Mouse (Mus musculus): Measurements from ENCODE around the gene Galnt6.

The Galnt6 gene

DNA sequence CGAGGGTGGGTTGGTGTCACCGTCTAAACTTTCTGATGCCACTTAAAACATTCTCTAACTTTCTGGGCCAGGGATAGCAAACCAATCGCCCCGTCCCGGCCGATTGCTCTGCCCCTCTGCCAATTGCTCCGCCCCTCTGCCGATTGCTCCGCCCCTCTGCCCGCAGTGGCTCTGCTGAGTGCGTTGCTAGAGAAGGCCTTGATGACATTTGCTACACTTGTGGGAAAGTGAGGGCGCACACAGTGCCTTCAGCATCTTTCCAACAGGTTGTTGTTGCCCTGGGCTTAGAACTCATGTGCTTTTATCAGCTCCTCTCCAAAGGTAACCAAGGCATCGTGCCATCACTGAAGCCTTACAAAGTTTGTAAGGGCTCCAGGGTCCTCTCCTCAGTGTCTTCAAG is 43.9 kb downstream of the Galnt6 start:
- DNase-seq (ENCODE audit: low read depth, low spot score): no peak

DNA sequence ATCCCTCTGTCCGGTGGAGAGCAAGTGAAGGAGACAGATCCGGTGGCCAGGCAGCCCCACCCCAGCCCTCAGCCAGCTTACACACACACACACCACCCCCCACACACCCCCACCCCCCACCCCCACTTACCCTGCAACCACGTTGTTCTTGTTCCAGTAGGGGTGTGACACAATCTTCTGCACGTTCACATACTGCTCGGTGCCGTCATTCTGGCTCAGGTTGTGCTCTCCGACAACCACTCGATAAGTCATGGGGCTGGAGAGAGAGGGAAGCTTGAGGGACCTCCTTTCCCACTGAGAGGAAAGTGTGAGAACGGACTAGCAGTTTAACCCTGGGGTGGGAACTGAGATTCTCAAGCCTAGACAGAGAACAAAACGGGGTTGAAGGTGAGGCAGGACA is 44.7 kb downstream of the Galnt6 start:
- no peak for DNase-seq (ENCODE audit: low read depth, low spot score)

DNA sequence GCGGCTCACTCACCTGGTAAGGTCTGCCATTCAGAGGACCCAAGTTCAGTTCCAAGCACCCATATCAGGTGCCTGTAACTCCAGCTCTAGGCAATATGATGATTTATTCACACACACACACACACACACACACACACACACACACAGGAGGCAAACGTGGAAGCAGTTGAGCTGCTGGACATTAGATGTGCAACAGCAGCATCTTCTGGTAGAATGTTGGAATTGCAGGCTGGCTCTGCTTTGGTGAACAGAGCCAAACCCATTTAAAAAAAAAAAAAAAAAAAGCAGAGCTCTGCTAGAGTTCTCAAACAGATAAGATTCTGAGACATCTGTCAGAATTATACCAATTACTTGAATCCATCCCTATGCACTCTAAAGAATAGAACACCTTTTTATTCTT is 46.1 kb downstream of the Galnt6 start:
- peak; percentile 85 for DNase-seq (ENCODE audit: low read depth, low spot score)

DNA sequence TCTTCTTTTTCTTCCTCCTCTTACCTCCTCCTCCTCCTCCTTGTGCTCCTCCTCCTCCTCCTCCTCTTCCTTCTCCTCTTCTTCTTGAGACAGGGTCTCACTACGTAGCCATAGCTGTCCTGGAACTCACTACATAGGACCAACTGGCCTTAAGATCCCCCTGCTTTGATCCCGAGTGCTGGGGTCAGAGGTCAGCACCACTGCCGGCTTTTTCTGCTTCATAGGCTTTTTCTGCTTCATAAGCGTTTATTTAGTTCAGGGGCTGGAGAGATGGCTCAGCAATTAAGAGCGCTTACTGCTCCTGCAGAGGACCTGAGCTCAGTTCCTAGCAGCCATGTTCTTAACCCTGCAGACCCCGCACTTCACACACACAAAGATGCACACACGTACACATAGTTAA is 47.4 kb downstream of the Galnt6 start:
- DNase-seq (ENCODE audit: low read depth, low spot score): no peak

DNA sequence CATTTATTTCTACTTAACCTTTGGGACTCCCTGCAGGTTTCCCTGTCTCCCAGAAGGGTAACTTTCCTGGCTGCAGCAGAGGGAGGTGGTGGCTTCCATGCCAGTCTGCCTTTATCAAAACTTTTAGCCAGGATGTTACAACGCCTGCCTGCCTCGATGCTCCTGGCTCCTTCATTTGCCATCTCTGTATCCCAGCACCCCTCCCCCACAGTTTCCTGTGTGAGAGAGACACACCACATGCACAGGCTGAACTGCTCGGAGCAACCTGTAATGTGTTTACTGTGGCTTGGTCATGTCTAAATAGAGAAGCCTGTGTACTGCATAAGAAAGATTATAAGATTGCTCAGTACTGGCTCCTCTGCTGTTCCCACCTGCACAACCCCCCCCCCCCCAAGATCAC is 48.8 kb downstream of the Galnt6 start:
- no peak for DNase-seq (ENCODE audit: low read depth, low spot score)

DNA sequence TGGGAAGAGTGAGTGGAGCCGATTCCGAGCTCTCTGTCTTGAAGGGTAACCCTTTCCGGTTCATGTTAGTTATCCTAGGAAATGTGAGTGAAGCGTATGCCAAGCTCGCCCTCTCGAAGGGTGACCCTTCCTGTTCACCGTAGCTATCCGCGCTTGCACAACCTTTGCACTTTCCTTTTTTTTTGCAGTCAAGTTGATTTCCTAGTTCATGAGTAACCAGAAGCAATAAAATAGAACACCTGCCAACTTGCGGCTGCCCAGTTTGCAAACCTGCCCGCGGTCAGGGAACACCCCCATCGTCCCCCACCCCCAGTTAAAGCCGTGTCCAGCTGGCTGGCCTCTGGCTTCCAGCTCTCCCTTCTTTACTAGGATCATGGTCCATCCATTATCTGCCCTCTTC is 50.2 kb downstream of the Galnt6 start:
- DNase-seq (ENCODE audit: low read depth, low spot score): no peak

DNA sequence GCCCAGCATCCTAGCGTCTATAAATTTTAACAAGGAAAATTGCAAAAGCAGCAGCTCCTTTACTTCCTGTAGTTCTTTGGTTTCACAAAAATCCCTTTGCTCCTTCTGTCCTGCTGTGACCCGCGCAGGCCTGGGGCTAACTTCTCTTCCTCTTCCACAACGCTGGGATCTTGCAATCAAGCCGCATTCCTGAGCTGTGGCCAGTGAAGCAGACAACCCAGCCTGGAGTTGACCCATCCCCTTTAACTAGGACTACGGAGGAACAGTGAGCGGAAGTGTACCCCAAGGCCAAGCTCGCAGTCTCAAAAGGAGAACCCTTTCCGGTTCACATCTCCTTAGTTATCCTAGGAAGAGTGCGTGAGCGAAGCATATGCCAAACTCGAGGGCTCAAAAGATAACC is 50.6 kb downstream of the Galnt6 start:
- DNase-seq (ENCODE audit: low read depth, low spot score): no peak

DNA sequence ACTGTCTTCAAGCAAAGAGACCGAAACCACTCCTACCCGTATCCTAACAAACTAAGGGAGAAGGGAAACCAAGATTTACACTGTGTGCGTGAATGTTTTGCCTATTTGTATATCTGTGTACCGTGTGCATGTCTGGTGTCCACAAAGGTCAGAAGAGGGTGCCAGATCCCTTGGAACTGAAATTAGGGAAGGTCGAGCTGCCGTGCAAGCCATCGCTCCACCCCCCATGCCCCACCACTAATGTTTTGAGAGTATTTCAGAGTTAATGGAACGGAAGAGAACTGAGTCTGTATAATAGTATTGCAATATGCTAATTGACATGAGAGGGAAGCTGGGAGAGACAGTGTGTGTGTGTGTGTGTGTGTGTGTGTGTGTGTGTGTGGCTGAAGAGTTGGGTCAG is 51.5 kb downstream of the Galnt6 start:
- DNase-seq (ENCODE audit: low read depth, low spot score): no peak

DNA sequence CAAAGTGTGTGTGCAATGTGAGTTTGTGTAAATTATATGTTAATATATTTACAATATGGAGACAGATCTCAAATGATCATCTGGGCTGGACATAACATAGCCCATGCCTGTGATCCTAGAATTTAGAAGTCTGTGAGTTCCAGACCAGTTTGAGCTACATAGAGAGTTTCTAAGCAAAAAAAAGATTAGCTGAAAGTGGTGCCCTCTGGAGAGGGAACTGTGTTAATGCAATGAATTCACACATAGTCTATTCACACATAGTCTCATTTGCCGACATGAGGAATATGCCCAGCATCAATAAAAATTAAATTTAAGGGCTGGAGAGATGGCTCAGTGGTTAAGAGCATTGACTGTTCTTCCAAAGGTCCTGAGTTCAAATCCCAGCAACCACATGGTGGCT is 52.7 kb downstream of the Galnt6 start:
- peak; percentile 56 for DNase-seq (ENCODE audit: low read depth, low spot score)

DNA sequence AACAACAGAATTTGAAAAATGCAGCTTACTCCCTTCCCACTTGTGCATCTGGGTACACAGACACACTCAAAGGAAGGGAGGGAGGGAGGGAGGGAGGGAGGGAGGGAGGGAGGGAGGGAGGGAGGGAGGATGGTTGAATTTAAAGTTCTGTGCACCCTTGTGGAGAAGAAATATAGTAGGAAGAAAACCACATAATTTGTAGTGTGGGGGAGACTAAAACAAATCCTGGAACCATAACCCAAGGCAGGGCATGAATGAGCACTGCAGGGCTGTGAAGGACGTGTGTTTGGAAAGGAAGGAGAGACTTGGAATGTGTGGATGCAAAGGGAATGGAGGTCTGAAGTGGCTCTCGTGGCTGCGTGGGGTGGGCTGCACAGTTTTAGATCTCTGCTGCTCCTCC is 53.7 kb downstream of the Galnt6 start:
- DNase-seq (ENCODE audit: low read depth, low spot score): no peak

DNA sequence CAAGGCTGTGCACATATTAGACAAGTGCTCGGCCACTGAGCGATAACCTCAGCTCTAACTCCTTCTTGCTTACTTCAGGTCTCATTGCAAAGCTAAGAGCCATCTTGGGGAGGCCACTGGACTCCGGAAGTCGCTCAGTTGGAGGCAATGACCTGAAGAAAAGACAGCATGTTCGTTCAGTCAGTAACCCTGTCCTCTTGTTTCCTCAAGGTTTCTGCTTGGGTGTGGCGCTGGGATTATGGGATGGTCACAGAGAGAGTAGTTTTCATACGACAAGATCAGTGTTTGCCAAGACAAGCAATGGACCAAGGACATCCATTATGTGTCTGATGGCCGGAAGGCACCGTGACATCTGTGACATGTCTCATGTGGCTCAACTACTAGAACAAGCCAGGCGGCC is 54.6 kb downstream of the Galnt6 start:
- DNase-seq (ENCODE audit: low read depth, low spot score): no peak

DNA sequence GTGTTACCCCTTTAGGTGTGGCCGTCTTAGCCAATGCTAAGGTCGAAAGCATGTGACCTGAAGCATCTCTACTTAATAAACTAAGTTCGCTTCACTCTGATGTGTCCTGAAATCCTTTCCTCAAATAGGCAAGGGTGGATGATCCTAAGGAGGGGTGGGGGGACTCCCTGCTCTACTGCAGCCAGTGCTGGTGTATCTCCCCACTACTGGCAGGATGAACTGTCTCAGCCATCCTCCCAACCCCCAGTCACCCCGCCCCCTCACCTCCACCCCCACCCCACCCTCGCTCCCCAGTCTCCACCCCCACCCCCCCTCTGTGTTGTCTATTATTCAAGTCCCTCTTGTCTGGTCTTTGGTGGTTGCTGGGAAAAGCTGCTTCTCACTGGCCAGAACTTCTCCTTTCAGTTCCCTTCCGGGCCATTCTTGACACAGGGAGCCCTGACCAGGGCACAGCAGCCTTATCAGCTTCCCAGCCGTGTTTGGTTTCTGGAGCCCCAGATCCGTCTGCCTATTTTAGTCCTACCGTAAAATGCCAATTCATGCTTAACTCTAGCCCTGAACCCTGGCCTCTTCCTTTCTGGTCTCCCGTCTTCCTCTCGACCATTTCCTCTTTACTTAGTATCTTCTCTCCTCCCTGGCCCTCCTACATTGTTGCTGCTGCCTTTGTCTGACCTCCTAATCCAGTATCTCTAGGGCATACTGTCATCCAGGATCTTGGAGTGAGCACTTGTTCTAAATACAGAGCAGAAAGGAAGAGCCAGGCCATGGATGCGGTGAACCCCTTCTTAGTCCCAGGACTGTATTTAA is 55.4 kb downstream of the Galnt6 start:
- DNase-seq (ENCODE audit: low read depth, low spot score): peak; percentile 74

DNA sequence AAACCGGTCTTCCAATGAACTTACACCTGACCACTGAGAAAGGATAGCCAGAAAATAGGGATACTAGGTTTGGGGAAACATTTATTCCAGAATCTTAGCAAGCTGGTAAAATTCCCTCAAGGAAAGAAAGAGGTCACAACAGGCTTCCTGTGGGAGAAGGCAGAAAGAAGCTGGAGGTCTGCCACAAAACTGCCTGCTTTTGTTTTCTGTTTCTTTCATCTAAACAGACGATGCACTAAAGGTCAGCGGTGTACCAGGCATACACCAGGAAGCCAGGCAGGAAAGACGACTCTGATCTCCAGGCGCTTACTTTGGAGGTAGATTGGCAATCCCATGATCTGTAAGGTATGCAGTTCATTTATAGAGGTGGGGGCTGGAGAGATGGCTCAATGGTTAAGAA is 58.3 kb downstream of the Galnt6 start:
- no peak for DNase-seq (ENCODE audit: low read depth, low spot score)

DNA sequence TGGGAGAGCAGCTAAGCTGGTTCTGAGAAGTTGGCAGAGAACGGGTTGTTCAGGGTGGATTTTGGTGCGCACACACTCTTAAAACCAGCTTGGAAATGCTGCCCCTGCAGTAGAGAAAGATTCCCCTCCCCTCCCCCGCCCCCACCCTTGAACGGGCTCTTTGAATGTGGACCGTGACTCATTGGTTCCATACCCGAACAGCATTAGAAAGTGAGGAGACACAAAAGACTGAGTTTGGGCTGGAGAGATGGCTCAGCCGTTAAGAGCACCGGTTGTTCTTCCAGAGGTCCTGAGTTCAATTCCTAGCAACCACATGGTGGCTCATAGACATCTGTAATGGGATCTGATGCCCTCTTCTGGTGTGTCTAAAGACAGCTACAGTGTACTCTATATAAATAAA is 59.2 kb downstream of the Galnt6 start:
- no peak for DNase-seq (ENCODE audit: low read depth, low spot score)

DNA sequence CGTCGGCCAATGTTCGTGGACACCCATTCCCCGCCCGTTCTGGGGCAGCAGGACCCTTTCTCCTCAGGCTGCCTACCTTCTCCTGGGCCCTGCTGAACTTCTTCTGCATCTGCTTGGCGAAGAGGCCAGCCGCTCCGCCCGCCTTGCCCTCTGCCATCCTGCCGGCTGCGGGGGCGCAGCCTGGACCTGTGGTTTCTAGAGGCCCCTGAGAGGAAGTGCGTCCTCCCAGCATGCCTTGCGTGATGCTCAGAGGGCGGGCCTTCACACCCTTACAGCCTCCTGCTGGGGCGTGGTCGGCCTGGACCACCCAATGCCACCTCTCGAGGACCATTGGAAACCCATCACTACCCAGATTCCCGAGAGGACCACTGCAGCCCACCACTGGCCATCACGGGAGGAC is 59.8 kb downstream of the Galnt6 start, which contains the start of gene Bin2:
Gene Bin2 (minus strand): TSS at position 217 of the 400 bp plus-strand sequence.
- DNase-seq (ENCODE audit: low read depth, low spot score): peak; percentile 93

DNA sequence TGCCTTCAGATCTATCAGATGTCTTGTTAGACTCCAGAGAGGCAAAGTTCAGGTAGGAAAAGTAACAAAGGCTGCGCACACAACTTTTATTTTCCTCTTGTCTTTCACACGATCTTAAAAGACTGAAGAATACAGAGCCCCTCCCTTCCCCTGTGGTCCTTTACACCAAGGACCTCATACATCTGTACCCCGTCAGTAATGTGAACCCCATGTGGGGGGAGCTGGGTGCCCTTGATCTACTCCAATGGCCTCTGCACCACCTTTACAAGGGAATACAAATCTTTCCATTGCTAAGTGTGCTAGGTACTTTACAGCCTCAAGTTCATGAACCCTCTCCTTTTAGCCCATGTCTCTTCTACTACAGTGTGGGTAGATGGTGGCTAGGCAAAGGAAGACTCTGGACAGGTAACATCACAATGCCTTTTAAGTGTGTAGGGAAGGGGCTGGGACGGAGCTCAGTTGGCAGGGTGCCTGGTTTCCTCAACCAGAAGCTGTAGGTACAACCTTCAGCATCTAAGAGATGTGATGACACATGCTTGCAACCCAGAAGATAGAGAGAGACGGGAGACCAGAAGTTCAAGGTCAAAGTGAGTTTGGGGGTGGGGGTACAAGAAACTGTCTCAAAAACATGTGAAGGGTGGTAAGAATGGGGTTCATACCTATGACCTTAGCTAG is 61.2 kb downstream of the Galnt6 start:
- peak; percentile 32 for DNase-seq (ENCODE audit: low read depth, low spot score)

DNA sequence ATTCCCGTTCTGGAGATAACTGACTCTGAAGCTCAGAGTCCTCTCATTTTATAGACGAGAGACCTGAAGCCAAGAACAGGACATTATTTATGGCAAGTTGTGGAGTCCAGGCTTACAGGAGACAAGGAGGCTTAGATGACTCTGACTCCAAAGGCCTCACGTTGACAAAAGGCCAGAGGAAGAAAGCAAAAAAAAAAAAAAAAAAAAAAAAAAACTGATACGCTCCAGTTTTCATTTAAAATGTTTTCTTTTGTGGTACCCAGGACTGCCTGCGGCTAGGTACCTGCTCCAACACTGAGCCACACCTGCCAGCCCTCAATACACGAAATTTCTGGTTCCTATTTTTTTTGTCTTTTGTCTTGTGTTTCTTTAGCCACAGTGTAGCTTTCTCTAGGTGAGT is 61.8 kb downstream of the Galnt6 start:
- DNase-seq (ENCODE audit: low read depth, low spot score): no peak

DNA sequence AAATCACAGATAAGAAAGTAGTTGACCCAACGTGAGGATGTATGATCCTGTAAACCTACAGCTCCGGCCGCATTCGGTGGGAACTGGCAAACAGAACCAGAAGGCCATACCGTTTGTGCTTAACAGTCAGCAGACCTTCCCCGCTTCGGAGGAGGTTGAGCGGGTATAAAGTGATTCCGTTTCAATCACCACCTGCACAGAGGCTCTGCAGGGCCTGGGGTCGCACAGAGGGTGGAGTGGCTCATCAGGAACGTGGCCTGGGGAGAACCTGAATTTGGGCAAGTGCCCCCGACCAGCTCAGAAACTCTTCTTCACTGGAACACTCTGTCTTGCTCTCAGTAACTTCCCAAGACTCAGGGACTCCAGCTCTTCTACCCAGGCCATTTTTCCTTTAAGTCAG is 62.3 kb downstream of the Galnt6 start:
- peak; percentile 14 for DNase-seq (ENCODE audit: low read depth, low spot score)

DNA sequence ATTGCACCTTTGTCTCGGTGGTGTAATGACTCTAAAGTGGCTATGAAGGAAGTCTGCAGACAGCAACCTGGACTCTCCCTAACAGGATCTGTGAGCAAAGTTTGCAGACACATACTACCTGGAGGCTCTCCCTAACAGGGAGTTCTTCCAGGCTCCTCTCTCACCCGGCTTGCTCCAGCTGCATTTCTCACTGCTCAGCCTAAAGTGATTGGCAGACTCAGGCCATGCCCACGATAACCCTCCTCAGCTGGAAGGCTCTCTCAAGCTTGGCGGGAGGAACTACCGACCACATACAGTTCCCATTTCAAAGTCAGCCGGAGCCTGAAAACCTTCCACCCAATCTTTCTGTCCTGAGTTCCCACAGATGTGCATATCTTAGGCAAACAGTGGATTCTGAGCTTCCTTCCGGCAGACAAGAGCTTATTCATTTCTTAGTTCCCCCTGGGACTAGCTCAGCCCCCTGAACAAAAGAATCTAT is 62.9 kb downstream of the Galnt6 start:
- peak; percentile 57 for DNase-seq (ENCODE audit: low read depth, low spot score)

DNA sequence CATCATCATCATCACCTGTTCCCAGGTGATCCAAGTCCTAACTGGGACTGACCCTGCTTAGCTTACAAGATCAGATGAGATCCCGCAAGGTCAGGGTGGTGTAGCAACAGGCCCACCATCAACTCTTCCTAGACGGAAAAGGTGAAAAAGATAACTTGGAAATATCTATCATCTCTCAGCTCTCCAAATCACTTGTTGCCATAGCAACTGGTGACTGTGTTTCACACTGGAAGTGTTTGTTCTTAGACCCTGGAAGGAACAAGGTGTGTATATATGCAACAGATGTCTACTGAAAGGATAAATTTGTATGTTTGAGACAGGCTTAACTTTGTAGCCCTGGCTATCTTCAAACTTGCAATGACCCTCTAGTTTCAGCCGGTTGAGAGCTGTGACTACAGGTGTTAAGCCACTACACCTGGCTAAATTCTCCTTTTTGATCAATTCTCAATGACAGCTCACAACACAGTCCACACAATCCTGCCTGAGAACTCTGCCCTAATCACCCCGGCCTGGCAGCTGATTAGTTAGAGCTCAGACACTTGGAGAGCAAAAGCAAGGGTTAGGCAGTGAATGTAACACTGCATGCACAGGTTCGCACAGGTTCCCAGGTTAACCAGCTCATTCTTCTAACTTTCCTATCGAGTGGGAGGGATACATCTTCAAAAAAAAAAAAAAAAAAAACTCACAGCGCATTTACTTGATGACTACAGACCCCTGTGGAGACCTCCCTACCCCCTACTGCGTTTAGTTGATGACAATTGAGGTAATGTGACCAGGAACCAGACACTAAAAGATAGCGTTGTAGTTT is 63.6 kb downstream of the Galnt6 start:
- DNase-seq (ENCODE audit: low read depth, low spot score): no peak

DNA sequence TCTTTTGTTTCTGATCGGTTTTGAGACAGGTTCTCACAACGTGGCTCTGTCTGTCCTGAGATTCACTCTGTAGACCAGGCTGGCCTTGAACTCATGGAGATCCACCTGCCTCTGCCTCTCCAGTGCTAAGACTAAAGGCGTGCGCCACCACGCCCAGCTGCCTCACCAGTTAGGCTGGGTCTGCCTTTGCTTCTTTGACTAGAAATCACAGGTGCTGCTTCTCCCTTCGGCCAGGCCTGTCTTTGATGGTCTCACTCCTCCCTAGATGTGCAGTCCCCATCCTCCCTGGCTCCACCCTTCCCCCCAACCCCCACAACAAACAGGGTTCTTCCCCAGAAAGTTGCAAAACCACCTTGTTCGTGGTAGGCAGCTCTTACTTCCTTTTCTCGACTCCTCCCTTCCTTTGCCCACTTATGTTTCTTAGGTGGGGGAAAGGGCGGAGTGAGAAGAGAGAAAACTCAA is 64.3 kb downstream of the Galnt6 start:
- peak; percentile 96 for DNase-seq (ENCODE audit: low read depth, low spot score)

DNA sequence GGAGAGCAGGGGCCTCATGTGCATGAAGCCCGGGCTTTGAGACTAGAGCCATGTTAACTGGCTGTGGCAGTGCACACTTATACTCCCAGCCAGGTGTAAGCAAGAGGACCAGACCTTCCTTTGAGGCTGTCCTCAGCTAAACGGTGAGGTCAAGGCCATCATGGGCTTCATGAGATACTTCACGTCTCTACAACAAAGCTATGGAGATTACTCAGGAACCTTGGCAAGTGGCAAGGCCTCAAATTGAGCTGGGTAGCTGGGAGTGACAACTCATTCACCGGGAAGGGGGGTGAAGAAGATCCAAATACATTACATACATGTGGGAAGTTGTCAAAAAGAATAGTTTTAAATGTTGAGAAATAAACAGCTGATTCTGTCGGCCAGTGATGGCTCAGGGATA is 68.4 kb downstream of the Galnt6 start:
- DNase-seq (ENCODE audit: low read depth, low spot score): no peak
